Mouse (Mus musculus) left cerebral cortex, postnatal 25 days (tissue): ENCODE results near the gene Vmn2r12. TPM values are rescaled to one million over a fixed set of nuclear protein-coding genes. Genes with fewer than 3 reads are reported as not detected.
"Not testable (repeated sequence)": the region's sequence is repeated elsewhere in the genome, so short reads cannot be mapped to it uniquely, and the experiment has no call there.

Experiments used
- DNase-seq, 2 experiments: peaks; one replicate each; pipeline ENCODE4 v3.0.0; 2022; ENCODE audit warnings: low spot score in 2 of 2, mixed read lengths in 1 of 2
- intact Hi-C: fragments of 180-260 bp; cut with DNase I; formaldehyde crosslinking; loops from one replicate; pipeline ENCODE4 v1.15.1; 2025
- total RNA-seq, 2 experiments: library from RNA; stranded (reverse); gene quantifications; 2 replicates each; pipeline ENCODE4 v1.2.3; 2021

Gene Vmn2r12
- total RNA-seq: not detected

DNA sequence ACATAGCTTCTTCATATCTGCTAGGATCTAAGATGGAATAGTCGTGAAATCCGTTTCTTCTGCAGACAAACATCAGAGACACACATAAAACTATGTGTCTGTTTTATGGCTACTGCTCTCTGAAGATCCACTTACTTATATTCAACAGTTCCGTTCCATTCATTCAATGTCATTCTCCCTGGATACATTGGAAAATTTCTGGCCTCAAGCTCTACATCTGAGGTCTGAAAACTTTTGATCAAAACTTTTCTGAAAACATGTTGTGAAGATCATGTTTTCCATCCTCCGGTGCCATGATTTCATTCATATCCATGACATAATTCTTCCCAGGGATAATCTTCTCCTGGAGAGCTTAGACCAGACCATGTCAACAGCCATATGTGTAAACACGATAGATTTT is at the start of gene Vmn2r12:
Vmn2r12 (minus strand) TSS at position 101 of the 400 bp plus-strand sequence.
- DNase-seq, intact Hi-C loops: not testable (repeated sequence)

DNA sequence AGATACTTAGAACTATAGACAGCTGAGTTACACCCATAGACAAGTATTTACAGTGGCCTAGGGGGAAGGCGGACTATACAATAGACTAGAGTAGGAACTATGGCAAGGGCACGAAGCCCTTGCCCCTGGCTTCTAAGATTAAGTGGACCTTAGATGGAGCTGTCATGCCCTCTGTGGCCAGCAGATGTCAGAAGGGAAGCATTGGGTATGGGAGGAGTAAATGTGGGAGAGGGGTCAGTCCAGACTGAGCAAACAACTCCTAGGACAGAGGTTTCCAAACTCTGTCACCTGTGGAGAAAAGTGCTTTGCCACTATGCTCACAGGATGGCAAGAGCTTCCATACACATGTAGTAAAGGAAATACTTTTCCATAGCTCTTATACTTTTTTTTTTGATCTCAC is 41.8 kb upstream of the Vmn2r12 start:
- intact Hi-C loops: no loop called here
- no peak for DNase-seq

DNA sequence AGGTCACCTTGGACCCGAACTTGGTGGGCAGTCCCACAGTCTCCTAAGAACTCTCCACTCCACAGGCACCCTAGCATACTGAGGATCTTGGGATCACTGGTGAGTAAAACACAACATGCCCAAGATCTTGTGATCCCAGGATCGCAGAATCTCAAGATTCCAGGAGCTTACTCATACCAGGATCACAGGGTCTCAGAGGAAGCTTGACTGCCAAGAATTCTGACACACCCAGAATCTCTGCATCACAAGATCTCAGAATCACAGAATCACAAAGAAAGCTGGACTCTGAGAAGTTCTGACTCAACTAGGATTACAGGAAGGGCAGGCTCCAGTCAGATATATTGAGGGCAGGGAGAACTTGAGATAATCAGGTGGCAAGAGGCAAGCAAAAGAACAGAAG is 39.0 kb upstream of the Vmn2r12 start:
- no peak for DNase-seq
- intact Hi-C loops: no loop called here

DNA sequence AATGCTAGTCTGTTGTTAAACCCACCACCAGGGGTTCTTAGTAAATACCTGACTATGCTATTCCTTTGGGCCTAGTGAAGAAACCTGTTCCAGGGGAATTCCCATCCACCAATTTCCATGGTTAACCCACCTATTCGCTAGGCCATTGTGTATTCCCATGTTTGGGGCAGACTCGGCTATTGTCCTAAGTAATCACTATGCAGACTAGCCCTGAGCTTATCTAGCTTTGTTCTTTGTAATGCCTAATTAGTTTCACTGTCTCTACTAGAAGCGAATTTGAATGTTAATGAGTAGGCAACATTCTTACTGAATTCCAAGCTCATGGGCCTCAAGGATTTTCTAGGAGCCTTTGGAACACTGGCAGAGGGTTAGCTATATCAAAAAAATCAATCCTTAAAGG is 1.3 kb downstream of the Vmn2r12 start:
- intact Hi-C loops, DNase-seq: not testable (repeated sequence)

DNA sequence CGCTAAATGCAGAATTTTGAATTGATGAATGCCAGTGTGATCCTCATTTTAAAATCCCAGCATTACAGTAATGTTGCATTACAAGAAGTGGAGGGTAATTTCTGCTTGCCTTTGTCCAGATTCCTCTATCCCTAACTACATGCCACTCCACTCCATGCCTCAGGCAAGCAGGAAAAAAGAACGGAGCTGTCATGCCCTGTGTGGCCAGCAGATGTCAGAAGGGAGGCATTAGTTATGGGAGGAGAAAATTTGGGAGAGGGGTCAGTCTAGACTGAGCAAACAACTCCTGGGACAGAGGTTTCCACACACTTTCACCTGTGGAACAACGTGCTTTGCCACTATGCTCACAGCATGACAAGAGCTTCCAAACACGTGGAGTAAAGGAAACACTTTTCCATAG is 25.7 kb downstream of the Vmn2r12 start:
- intact Hi-C loops, DNase-seq: not testable (repeated sequence)

DNA sequence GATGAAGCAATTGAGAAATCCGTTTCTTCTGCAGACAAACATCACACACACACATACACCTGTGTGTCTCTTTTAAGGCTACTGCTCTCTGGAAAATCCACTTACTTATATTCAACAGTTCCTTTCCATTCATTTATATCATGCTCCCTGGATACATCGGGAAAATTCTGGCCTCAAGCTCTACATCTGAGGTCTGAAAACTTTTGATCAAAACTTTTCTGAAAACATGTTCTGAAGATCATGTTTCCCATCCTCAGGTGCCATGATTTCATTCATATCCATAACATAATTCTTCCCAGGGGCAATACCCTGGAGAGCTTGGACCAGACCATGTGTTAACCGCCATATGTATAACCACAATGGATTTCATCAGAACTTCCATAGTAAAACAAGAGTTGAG is 38.3 kb downstream of the Vmn2r12 start, which contains the start of gene Vmn2r11:
Vmn2r11 (minus strand) TSS at position 101 of the 400 bp plus-strand sequence.
- intact Hi-C loops, DNase-seq: not testable (repeated sequence)

DNA sequence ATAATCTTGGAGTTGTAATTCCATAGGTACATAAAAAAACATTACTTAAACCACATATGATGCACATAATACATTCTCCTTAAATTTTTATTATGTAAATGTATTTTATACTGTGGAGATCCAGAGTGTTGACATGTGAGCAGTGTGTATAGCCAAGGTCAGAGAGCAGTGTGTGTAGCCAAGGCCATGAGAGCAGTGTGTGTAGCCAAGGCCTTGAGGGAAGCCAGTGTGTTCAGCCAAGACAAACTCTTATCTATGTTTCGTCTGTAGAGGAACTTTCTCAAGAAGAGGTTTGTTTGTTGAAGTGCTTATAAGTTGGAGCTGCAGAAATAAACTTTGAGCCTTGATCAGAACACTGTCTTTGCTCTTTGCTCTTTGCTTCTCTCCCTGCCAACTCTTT is 42.5 kb downstream of the Vmn2r12 start:
- DNase-seq: no peak
- intact Hi-C loops: no loop called here

Other genes with a start within 250 kb of the Vmn2r12 start
- not detected for gene Vmn2r9, start 245.3 kb downstream of the Vmn2r12 start, total RNA-seq
- gene Vmn2r10, start 91.4 kb downstream of the Vmn2r12 start, total RNA-seq: not detected
- not detected for gene Vmn2r11, start 38.4 kb downstream of the Vmn2r12 start, total RNA-seq
- gene Vmn2r13, start 94.2 kb upstream of the Vmn2r12 start, total RNA-seq: not detected
- gene Vmn2r14, start 126.8 kb upstream of the Vmn2r12 start, total RNA-seq: not detected
- gene Vmn2r15, start 199.7 kb upstream of the Vmn2r12 start, total RNA-seq: not detected
- gene Vmn2r16, start 232.2 kb upstream of the Vmn2r12 start, total RNA-seq: not detected